Mouse (Mus musculus) lung, postnatal 10 days (tissue): Measurements from ENCODE around the gene Entr1.
A peak's percentile ranks its signal among the peaks of the same experiment; 100 is the strongest.

Source experiments
- DNase-seq: peaks from one replicate; pipeline ENCODE4 v3.0.0; 2021

Gene Entr1

GRCm38 (mm10) chr2:26342044-26342443 lies 47.1 kb downstream of the Entr1 start:
- peak; percentile 86 for DNase-seq

DNA sequence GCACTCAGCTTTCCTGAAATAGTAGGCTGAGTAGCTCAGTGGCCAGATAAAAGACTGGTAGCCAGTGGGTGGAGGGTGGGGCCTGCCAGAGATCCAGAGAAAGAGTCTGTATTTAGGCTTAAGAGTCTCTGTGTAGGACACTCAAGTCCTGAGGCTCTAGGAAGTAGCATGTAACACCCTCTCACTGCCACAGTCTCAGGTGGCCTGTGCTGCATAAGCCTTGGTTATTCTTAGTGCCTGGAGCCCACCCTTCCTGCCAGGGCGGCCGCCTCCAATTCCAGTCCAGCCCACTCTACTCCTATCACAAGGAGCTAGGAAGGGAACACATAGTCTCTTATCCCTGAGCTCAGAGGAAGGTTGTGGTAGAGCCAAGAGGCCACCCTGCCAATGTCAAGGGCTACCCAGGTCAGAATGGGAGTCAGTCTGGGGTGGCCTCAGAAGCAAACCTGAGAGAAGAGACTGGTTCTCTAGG lies 47.6 kb downstream of the Entr1 start:
- peak; percentile 38 for DNase-seq

DNA sequence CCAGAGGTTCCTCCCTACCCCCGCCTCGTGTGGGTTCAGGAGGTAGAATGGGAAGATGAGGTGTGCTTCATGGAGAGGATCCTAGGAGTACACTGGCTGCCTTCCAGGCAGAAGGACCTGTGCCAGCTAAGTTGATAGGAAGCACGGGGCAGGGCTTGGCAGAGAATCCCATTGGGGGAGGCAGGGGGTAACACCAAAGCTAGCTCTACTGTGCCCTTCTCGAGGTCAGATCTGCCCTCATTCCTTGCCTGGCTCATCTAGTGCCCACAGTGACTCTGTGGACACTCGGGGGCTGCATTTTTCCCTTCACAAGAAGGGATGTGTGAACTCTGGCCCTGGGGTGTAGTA lies 49.9 kb downstream of the Entr1 start:
- no peak for DNase-seq

DNA sequence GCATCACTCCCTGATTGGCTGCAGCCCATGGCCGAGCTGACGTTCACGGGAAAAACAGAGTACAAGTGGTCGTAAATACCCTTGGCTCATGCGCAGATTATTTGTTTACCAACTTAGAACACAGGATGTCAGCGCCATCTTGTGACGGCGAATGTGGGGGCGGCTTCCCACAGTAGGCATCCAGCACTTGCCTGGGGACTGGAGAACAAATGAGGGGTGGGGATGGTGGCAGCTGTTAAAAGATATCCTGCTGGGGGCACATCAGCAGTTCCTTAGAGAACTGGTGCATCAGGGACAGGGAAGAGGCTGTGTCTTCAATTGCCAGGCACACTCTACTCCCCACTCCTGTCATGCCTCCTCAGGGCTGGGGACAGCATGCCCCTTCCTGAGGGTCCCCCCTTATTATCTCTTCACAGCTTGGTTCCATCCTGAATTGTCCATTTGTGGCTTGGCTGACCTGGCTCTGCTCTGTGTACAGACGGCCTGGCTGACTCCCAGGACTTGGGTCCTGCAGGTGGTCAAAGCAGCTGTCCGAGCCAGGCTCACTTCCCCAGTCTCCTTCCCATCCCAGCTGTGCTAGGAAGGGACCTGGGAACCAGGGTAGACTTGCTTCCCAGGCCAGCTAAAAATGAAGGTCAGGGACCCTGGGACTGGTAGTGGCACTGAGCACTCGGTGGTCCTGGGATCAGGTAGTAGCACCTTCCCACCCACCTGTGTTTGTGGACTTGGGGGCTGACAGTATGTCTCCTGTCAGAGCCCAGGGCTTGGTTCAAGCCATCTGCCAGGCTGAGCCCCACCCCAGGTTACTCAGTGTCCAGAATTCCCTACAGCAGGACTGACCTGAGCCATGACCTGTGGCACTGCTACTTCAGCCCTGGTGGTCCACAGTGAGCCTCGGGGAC lies 50.6 kb downstream of the Entr1 start:
- DNase-seq: no peak
